In the genomic region with DNA sequence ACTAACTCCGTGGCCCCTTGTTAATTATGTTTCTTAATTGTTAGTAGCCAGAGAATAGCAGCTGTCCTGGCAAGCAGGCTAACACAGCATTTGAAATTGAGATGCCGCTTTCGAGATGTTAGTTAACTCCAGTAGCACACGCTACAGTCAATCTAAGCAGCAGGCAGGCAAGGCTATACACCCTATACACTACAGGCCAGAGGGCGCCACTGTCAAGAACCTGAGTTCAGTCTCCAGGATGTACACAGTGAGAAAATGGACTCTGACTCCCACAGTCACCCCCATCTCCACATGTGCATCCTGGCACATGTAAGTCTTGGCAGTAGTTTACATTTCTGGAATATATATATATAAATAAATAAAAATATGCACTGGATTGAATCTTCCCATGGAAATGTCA, we compare ENCODE assay signal across 17 mouse cellular contexts. TPM values are rescaled to one million over a fixed set of nuclear protein-coding genes. Genes with fewer than 3 reads are reported as not detected.
DNase-seq lines count a peak whose midpoint lies in the region; ATAC-seq and TF ChIP-seq lines count a peak whose summit lies in the region.
"Had no signal": no experiment of that assay in that cellular context is flagged by ENCODE, and none has a peak within 500 bp of the region (broad histone marks: within the 10 kb centered on the region; RNA-seq: fewer than 3 reads in every experiment).

No protein-coding gene starts in this region.

- TF ChIP-seq EP300 in lung, postnatal 0 days (IDR thresholded peaks at IDR 0.05), result no peak
- no peak for TF ChIP-seq EP300 in ES-Bruce4 (IDR thresholded peaks at IDR 0.05; ENCODE audit: insufficient read depth, low read depth, low read length)

- TF ChIP-seq CTCF in hindbrain, postnatal 0 days (IDR thresholded peaks at IDR 0.05; ENCODE audit: low read depth), result 0 out of 2 replicates have a peak, but pooled peaks have one; percentile 20
- peak; percentile 40; the same call in 1 of the 2 replicates for TF ChIP-seq CTCF in lung, postnatal 0 days (IDR thresholded peaks at IDR 0.05)
- TF ChIP-seq CTCF in ES-Bruce4 (IDR thresholded peaks at IDR 0.05; ENCODE audit: low read depth, low read length), result peak; percentile 23

- no peaks in the 10 kb centered on the region for H3K4me1 ChIP-seq in hindbrain, postnatal 0 days (ENCODE audit: insufficient read depth, low read length)
- H3K4me1 ChIP-seq in hindbrain, embryonic 14.5 days (replicated peaks; ENCODE audit: control insufficient read depth, insufficient read depth, low read length), result no peaks in the 10 kb centered on the region
- no peaks in the 10 kb centered on the region for H3K4me1 ChIP-seq in lung, postnatal 0 days (ENCODE audit: insufficient read depth, low read depth, low read length)
- no peaks in the 10 kb centered on the region for H3K4me1 ChIP-seq in ES-Bruce4 (ENCODE audit: control insufficient read depth, insufficient read depth, low read length)
- H3K4me1 ChIP-seq: embryonic facial prominence, embryonic 15.5 days; forebrain, embryonic 12.5 days; midbrain, embryonic 15.5 days had no signal

- no peak overlapping the region for H3K27ac ChIP-seq in hindbrain, postnatal 0 days
- no peak overlapping the region for H3K27ac ChIP-seq in hindbrain, embryonic 14.5 days
- H3K27ac ChIP-seq in lung, postnatal 0 days (ENCODE audit: low read length), result no peak overlapping the region
- H3K27ac ChIP-seq in ES-Bruce4 (ENCODE audit: insufficient read depth, low read length), result no peak overlapping the region
- H3K27ac ChIP-seq: embryonic facial prominence, embryonic 15.5 days; forebrain, embryonic 12.5 days; macrophage; midbrain, embryonic 15.5 days had no signal

- H3K9ac ChIP-seq in hindbrain, postnatal 0 days (replicated peaks; ENCODE audit: low read length), result no peak overlapping the region
- no peak overlapping the region for H3K9ac ChIP-seq in hindbrain, embryonic 14.5 days
- H3K9ac ChIP-seq in lung, postnatal 0 days (replicated peaks; ENCODE audit: low read depth), result no peak overlapping the region
- H3K9ac ChIP-seq in ES-Bruce4 (ENCODE audit: low read depth, poor library complexity, severe bottlenecking), result no peak overlapping the region
- H3K9ac ChIP-seq: embryonic facial prominence, embryonic 15.5 days; forebrain, embryonic 12.5 days; midbrain, embryonic 15.5 days had no signal

- H3K9me3 ChIP-seq in hindbrain, postnatal 0 days (ENCODE audit: low read length), result no peaks in the 10 kb centered on the region
- H3K9me3 ChIP-seq in hindbrain, embryonic 14.5 days (ENCODE audit: control insufficient read depth, low read length), result no peaks in the 10 kb centered on the region
- no peaks in the 10 kb centered on the region for H3K9me3 ChIP-seq in lung, postnatal 0 days (ENCODE audit: low read length)
- no peaks in the 10 kb centered on the region for H3K9me3 ChIP-seq in ES-Bruce4 (replicated peaks; ENCODE audit: control insufficient read depth, insufficient read depth, low read length, poor library complexity, severe bottlenecking)
- H3K9me3 ChIP-seq: embryonic facial prominence, embryonic 15.5 days; forebrain, embryonic 12.5 days; midbrain, embryonic 15.5 days had no signal

- no peaks in the 10 kb centered on the region for H3K27me3 ChIP-seq in hindbrain, postnatal 0 days (ENCODE audit: insufficient read depth, low read length)
- H3K27me3 ChIP-seq in hindbrain, embryonic 14.5 days (ENCODE audit: control insufficient read depth, insufficient read depth, low read length), result no peaks in the 10 kb centered on the region
- no peaks in the 10 kb centered on the region for H3K27me3 ChIP-seq in lung, postnatal 0 days (replicated peaks; ENCODE audit: insufficient read depth, low read length)
- no peaks in the 10 kb centered on the region for H3K27me3 ChIP-seq in ES-Bruce4 (ENCODE audit: control insufficient read depth, insufficient read depth, low read length, poor library complexity, severe bottlenecking)
- H3K27me3 ChIP-seq: midbrain, embryonic 15.5 days had no signal

- 81% methylated on average over 5 of the region's 5 CpGs for WGBS in hindbrain, postnatal 0 days
- 86% methylated on average over 5 of the region's 5 CpGs for WGBS in hindbrain, embryonic 14.5 days
- WGBS in lung, postnatal 0 days, result 85% methylated on average over 5 of the region's 5 CpGs

- no peak overlapping the region for H3K4me3 ChIP-seq in hindbrain, postnatal 0 days (ENCODE audit: low read length)
- no peak overlapping the region for H3K4me3 ChIP-seq in hindbrain, embryonic 14.5 days (replicated peaks; ENCODE audit: low read length)
- H3K4me3 ChIP-seq in lung, postnatal 0 days (ENCODE audit: low read depth, low read length), result no peak overlapping the region
- no peak overlapping the region for H3K4me3 ChIP-seq in ES-Bruce4 (ENCODE audit: low read depth, low read length)
- H3K4me3 ChIP-seq: embryonic facial prominence, embryonic 15.5 days; forebrain, embryonic 12.5 days; midbrain, embryonic 15.5 days had no signal

- no peaks in the 10 kb centered on the region for H3K36me3 ChIP-seq in hindbrain, postnatal 0 days (ENCODE audit: insufficient read depth, low read length)
- H3K36me3 ChIP-seq in hindbrain, embryonic 14.5 days (replicated peaks; ENCODE audit: control insufficient read depth, insufficient read depth), result no peaks in the 10 kb centered on the region
- H3K36me3 ChIP-seq in lung, postnatal 0 days (ENCODE audit: insufficient read depth, low read length), result no peaks in the 10 kb centered on the region
- no peaks in the 10 kb centered on the region for H3K36me3 ChIP-seq in ES-Bruce4 (ENCODE audit: control insufficient read depth, insufficient read depth, low read length, poor library complexity, severe bottlenecking)
- H3K36me3 ChIP-seq: embryonic facial prominence, embryonic 15.5 days; forebrain, embryonic 12.5 days; midbrain, embryonic 15.5 days had no signal

- ATAC-seq in hindbrain, postnatal 0 days, result no peak
- no peak for ATAC-seq in hindbrain, embryonic 14.5 days (ENCODE audit: low FRiP score)
- ATAC-seq in lung, postnatal 0 days, result no peak
- ATAC-seq: hindbrain, embryonic 16.5 days; midbrain, embryonic 15.5 days had no signal

- H3K4me2 ChIP-seq in hindbrain, postnatal 0 days (ENCODE audit: low read depth, low read length), result no peak overlapping the region
- no peak overlapping the region for H3K4me2 ChIP-seq in hindbrain, embryonic 14.5 days (replicated peaks)
- H3K4me2 ChIP-seq in lung, postnatal 0 days (replicated peaks; ENCODE audit: low read depth, low read length), result no peak overlapping the region
- H3K4me2 ChIP-seq: embryonic facial prominence, embryonic 15.5 days; forebrain, embryonic 12.5 days; midbrain, embryonic 15.5 days had no signal

- TF ChIP-seq POLR2A in ES-Bruce4 (IDR thresholded peaks at IDR 0.05; ENCODE audit: insufficient read depth, low read length), result no peak

- no peak for DNase-seq in hindbrain, postnatal 0 days (ENCODE audit: low spot score)
- DNase-seq in hindbrain, embryonic 14.5 days (ENCODE audit: low spot score), result no peak
- no peak for DNase-seq in lung, postnatal 0 days (ENCODE audit: low spot score)
- no peak for DNase-seq in lung, postnatal 4 days
- DNase-seq in induced T-regulatory cell, adult 2 months (ENCODE audit: low read depth), result peak; percentile 12
- no peak for DNase-seq in adrenal gland, postnatal 10 days
- DNase-seq: cerebellum, adult 11 months; heart, adult 18-20 months; heart, postnatal 14 days had no signal

RNA-seq across cellular contexts. Expression of gene Iqch, which starts 22.6 kb away (rescaled TPM):
- total RNA-seq in hindbrain, postnatal 0 days (2014; rRNA removed), result 0.26 TPM in 1 of 2 replicates, not detected in the other
- polyA plus RNA-seq in hindbrain, postnatal 0 days (2015; fragmentation: Nextera tagmentation; extraction: Ambion mirVana), result 0.18 TPM in 2 replicates
- 0.21 and 0.37 TPM in 2 replicates for polyA plus RNA-seq in hindbrain, embryonic 14.5 days (2014; fragmentation: Nextera tagmentation; extraction: Ambion mirVana)
- polyA plus RNA-seq in lung, postnatal 0 days (2015; fragmentation: Nextera tagmentation; extraction: Ambion mirVana), result 0.06 and 0.24 TPM in 2 replicates
- polyA plus RNA-seq in ES-Bruce4 (2011; ENCODE audit: insufficient read depth, insufficient read length, low read depth, missing spikeins), result not detected in 2 replicates
- under 1 TPM; 0.18 TPM for total RNA-seq in adrenal gland, postnatal 10 days (2021)
- total RNA-seq: adrenal gland, adult 18-20 months; heart, adult 18-20 months; heart, postnatal 14 days had no signal
- polyA plus RNA-seq: forebrain, embryonic 12.5 days; kidney, embryonic 16.5 days; macrophage had no signal

RNA-seq across cellular contexts. Expression of gene Aagab, which starts 22.8 kb away (rescaled TPM):
- 30.9 and 37.0 TPM in 2 replicates for total RNA-seq in hindbrain, postnatal 0 days (2014; rRNA removed)
- 51.9 and 55.2 TPM in 2 replicates for polyA plus RNA-seq in hindbrain, postnatal 0 days (2015; fragmentation: Nextera tagmentation; extraction: Ambion mirVana)
- polyA plus RNA-seq in hindbrain, embryonic 14.5 days (2014; fragmentation: Nextera tagmentation; extraction: Ambion mirVana), result 59.2 and 66.6 TPM in 2 replicates
- 17.0 and 20.5 TPM in 2 replicates for polyA plus RNA-seq in lung, postnatal 0 days (2015; fragmentation: Nextera tagmentation; extraction: Ambion mirVana)
- polyA plus RNA-seq in ES-Bruce4 (2011; ENCODE audit: insufficient read depth, insufficient read length, low read depth, missing spikeins), result 18.2 and 18.8 TPM in 2 replicates
- 10 to 100 TPM; 22.0 to 24.3 TPM for total RNA-seq in adrenal gland, postnatal 10 days (2021)
